ENCODE assay signal across 2 mouse cellular contexts in genomic region chr15:25301810-25302209, GRCm38 (mm10).
TF ChIP-seq lines count a peak whose summit lies in the region.

No protein-coding gene starts in this region.

TF ChIP-seq in MEL, 35 proteins besides CTCF, POLR2A, EP300 and RAD21 (continued from another document):
- TF ChIP-seq ZKSCAN1 (IDR thresholded peaks at IDR 0.05; ENCODE audit: low read depth, low read length) (no peak), SIN3A (IDR thresholded peaks at IDR 0.05; ENCODE audit: low read length) (no peak), ELF1 (IDR thresholded peaks at IDR 0.05; ENCODE audit: low read depth, low read length) (no peak), TCF12 (IDR thresholded peaks at IDR 0.05; ENCODE audit: low read depth, low read length) (0 out of 2 replicates have a peak, but pooled peaks have one; percentile 24), UBTF (IDR thresholded peaks at IDR 0.05; ENCODE audit: borderline replicate concordance, insufficient read depth, low read depth, low read length) (no peak), ZMIZ1 (IDR thresholded peaks at IDR 0.05; ENCODE audit: low read depth, low read length) (no peak), E2F4 (IDR thresholded peaks at IDR 0.05; ENCODE audit: borderline replicate concordance, low read depth, low read length) (no peak), USF2 (IDR thresholded peaks at IDR 0.05; ENCODE audit: borderline replicate concordance in 1 of 2, insufficient read depth in 1 of 2, low read depth in 1 of 2, low read length in 2 of 2) (no peak), SMC3 (IDR thresholded peaks at IDR 0.05; ENCODE audit: low read depth, low read length) (no peak), ZC3H11A (IDR thresholded peaks at IDR 0.05; ENCODE audit: low read depth, low read length) (0 out of 2 replicates have a peak, but pooled peaks have one; percentile 11), MEF2A (IDR thresholded peaks at IDR 0.05; ENCODE audit: extremely low read depth, insufficient replicate concordance, low read depth, low read length, poor library complexity, severe bottlenecking) (no peak), POLR2AphosphoS5 (IDR thresholded peaks at IDR 0.05; ENCODE audit: borderline replicate concordance, low read depth, low read length) (no peak), GATA1 (IDR thresholded peaks at IDR 0.05; ENCODE audit: low read depth, low read length) (peak; percentile 71), CHD1 (IDR thresholded peaks at IDR 0.05; ENCODE audit: low read depth, low read length) (no peak), MXI1 (IDR thresholded peaks at IDR 0.05; ENCODE audit: low read depth, low read length) (0 out of 2 replicates have a peak, but pooled peaks have one; percentile 18), GABPA (IDR thresholded peaks at IDR 0.05; ENCODE audit: low read depth, low read length) (peak; percentile 92), TAL1 (IDR thresholded peaks at IDR 0.05; ENCODE audit: low read length) (no peak), MYB (IDR thresholded peaks at IDR 0.05; ENCODE audit: low read depth, low read length) (no peak), MAFK (IDR thresholded peaks at IDR 0.05; ENCODE audit: borderline replicate concordance, low read depth, low read length) (peak; percentile 73), NRF1 (IDR thresholded peaks at IDR 0.05; ENCODE audit: insufficient read depth, low read depth, low read length, poor library complexity, severe bottlenecking) (peak; percentile 2; the same call in 1 of the 2 replicates), TBP (IDR thresholded peaks at IDR 0.05; ENCODE audit: low read depth, low read length) (0 out of 2 replicates have a peak, but pooled peaks have one; percentile 34), ETS1 (IDR thresholded peaks at IDR 0.05; ENCODE audit: low read depth, low read length) (peak; percentile 91), CHD2 (IDR thresholded peaks at IDR 0.05; ENCODE audit: low read length) (no peak), MAX (IDR thresholded peaks at IDR 0.05; ENCODE audit: low read length) (peak; percentile 35; the same call in 1 of the 2 replicates), ZNF384 (IDR thresholded peaks at IDR 0.05; ENCODE audit: low read depth, low read length) (no peak), MAZ (IDR thresholded peaks at IDR 0.05; ENCODE audit: low read depth, low read length) (no peak), MYC (IDR thresholded peaks at IDR 0.05; ENCODE audit: low read depth, low read length) (no peak), JUND (IDR thresholded peaks at IDR 0.05; ENCODE audit: low read depth, low read length) (no peak)
TF ChIP-seq in MEL: peak in this region for 11.

TF ChIP-seq in myocyte, 11 proteins besides CTCF, POLR2A, EP300 and RAD21 (continued from another document):
- TF ChIP-seq MAX (IDR thresholded peaks at IDR 0.05; ENCODE audit: low read depth): no peak
- TF ChIP-seq REST (IDR thresholded peaks at IDR 0.05; ENCODE audit: insufficient read depth, insufficient read length): no peak
- TF ChIP-seq CEBPB (IDR thresholded peaks at IDR 0.05; ENCODE audit: insufficient read depth, poor library complexity, severe bottlenecking): 0 out of 2 replicates have a peak, but pooled peaks have one; percentile 9
- no peak for TF ChIP-seq POLR2AphosphoS2 (IDR thresholded peaks at IDR 0.05; ENCODE audit: insufficient read length, low read depth)
- TF ChIP-seq TCF3 (IDR thresholded peaks at IDR 0.05; ENCODE audit: insufficient read length, low read depth): no peak
